Mouse (Mus musculus): ENCODE measurements around the gene BC051142.

GRCm38 (mm10) chr17:34379451-34379850 is 19.2 kb upstream of the BC051142 start:
- TF ChIP-seq MYOD1 (IDR thresholded peaks at IDR 0.05; ENCODE audit: control insufficient read depth, insufficient read length, low read depth) (no peak), CTCF (IDR thresholded peaks at IDR 0.05; ENCODE audit: control insufficient read depth, insufficient read depth, insufficient read length) (no peak), MAX (IDR thresholded peaks at IDR 0.05) (no peak), USF1 (IDR thresholded peaks at IDR 0.05; ENCODE audit: low read depth) (no peak), CEBPB (IDR thresholded peaks at IDR 0.05; ENCODE audit: low read depth) (no peak), FOSL1 (IDR thresholded peaks at IDR 0.05; ENCODE audit: insufficient read depth, low read length, poor library complexity, severe bottlenecking) (no peak), MYOG (IDR thresholded peaks at IDR 0.05; ENCODE audit: control insufficient read depth, extremely low read depth, insufficient read length) (no peak)
